Mouse (Mus musculus) WW6 (cell line): ENCODE measurements around the gene Pacsin2.

Experiments
- DNase-seq: peaks from one replicate; pipeline ENCODE4 v3.0.0-alpha.2; 2013; ENCODE audit warnings: low read depth, low spot score

Pacsin2 gene

GRCm38 (mm10) chr15:83451621-83452210, 12.7 kb downstream of the Pacsin2 start:
- no peak for DNase-seq

GRCm38 (mm10) chr15:83450007-83450406, 14.4 kb downstream of the Pacsin2 start:
- no peak for DNase-seq

- DNase-seq: no peak
Measured at GRCm38 (mm10) chr15:83448646-83449045, 15.8 kb downstream of the Pacsin2 start.

- no peak for DNase-seq
Measured at GRCm38 (mm10) chr15:83447791-83448544, 16.4 kb downstream of the Pacsin2 start.

GRCm38 (mm10) chr15:83445908-83446307, 18.5 kb downstream of the Pacsin2 start:
- DNase-seq: no peak

GRCm38 (mm10) chr15:83445383-83445782, 19.0 kb downstream of the Pacsin2 start:
- DNase-seq: no peak

- DNase-seq: no peak
Measured at GRCm38 (mm10) chr15:83444425-83444824, 20.0 kb downstream of the Pacsin2 start.

- no peak for DNase-seq
Measured at GRCm38 (mm10) chr15:83442495-83443037, 21.8 kb downstream of the Pacsin2 start.

GRCm38 (mm10) chr15:83440726-83441125, 23.7 kb downstream of the Pacsin2 start:
- DNase-seq: no peak

- DNase-seq: no peak
Measured at GRCm38 (mm10) chr15:83436541-83436940, 27.9 kb downstream of the Pacsin2 start.

GRCm38 (mm10) chr15:83435324-83436090, 28.9 kb downstream of the Pacsin2 start:
- DNase-seq: no peak

- no peak for DNase-seq
Measured at GRCm38 (mm10) chr15:83434692-83435091, 29.7 kb downstream of the Pacsin2 start.

GRCm38 (mm10) chr15:83433344-83433743, 31.1 kb downstream of the Pacsin2 start:
- no peak for DNase-seq

GRCm38 (mm10) chr15:83432231-83433031, 32.0 kb downstream of the Pacsin2 start:
- no peak for DNase-seq

- no peak for DNase-seq
Measured at GRCm38 (mm10) chr15:83430986-83431763, 33.2 kb downstream of the Pacsin2 start.

GRCm38 (mm10) chr15:83430419-83430818, 34.0 kb downstream of the Pacsin2 start:
- DNase-seq: no peak

- no peak for DNase-seq
Measured at GRCm38 (mm10) chr15:83428586-83428985, 35.8 kb downstream of the Pacsin2 start.

GRCm38 (mm10) chr15:83427294-83428163, 36.9 kb downstream of the Pacsin2 start:
- no peak for DNase-seq

- no peak for DNase-seq
Measured at GRCm38 (mm10) chr15:83425794-83426193, 38.6 kb downstream of the Pacsin2 start.

- no peak for DNase-seq
Measured at GRCm38 (mm10) chr15:83425277-83425676, 39.1 kb downstream of the Pacsin2 start.
